Mouse (Mus musculus) heart, postnatal 25 days (tissue): ENCODE measurements around the gene Ahdc1. TPM values are rescaled to one million over a fixed set of nuclear protein-coding genes. Genes with fewer than 3 reads are reported as not detected.
A peak's percentile ranks its signal among the peaks of the same experiment; 100 is the strongest.
"Not testable (repeated sequence)": the region's sequence is repeated elsewhere in the genome, so short reads cannot be mapped to it uniquely, and the experiment has no call there.

Experiments used
- DNase-seq: peaks from one replicate; pipeline ENCODE4 v3.0.0; 2022; ENCODE audit warnings: low spot score
- intact Hi-C: fragments of 180-260 bp; cut with DNase I; formaldehyde crosslinking; loops from one replicate; pipeline ENCODE4 v1.15.1; 2025
- total RNA-seq, 2 experiments: library from RNA; stranded (reverse); gene quantifications; 2 replicates each; pipeline ENCODE4 v1.2.3; 2021

Ahdc1 gene
- total RNA-seq, 2 experiments from 2014 or later: 43.2 to 50.4 TPM

DNA sequence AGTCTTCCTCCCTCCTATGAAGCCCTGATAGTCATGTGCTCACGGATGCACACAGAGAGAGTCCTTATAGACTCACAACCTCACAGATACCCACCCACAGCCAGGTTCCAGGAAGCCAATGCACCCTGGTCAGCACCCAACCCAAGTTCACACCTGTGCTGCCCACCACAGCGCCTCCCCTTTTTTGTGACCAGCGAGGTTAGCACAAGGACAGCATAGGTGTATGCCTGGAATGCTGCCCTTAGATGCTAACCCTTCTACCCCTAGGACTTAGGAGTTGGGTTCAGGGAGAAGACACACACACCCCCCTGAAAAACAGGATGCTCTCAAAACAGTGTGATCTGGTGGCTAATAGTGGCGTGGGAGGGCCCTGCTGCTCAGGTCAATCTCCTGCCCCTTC, 78.7 kb downstream of the Ahdc1 start:
- DNase-seq: no peak
- intact Hi-C loops: no loop called here

DNA sequence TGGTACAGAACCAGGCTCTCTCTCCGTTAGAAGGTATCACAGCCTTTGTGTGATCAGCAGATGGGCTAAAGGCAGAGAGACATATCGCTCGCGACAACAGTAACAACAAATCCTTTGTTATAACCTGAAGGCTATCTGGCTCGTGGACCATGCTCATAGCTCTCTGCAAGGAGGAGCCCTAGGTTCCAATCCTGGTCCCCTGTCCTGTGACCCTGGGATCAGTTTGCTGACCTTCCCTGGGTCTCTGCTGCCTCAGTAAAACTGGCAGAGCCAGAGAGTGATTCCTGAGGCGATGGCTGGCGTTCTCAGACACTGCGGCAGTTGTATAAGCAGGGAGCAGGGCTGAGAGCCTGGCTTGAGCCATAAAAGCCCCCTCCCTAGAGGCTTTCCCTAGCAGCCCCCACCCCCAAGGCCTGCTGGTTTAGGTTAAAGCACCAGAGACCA, 79.2 kb downstream of the Ahdc1 start:
- DNase-seq: no peak
- intact Hi-C loops: no loop called here

DNA sequence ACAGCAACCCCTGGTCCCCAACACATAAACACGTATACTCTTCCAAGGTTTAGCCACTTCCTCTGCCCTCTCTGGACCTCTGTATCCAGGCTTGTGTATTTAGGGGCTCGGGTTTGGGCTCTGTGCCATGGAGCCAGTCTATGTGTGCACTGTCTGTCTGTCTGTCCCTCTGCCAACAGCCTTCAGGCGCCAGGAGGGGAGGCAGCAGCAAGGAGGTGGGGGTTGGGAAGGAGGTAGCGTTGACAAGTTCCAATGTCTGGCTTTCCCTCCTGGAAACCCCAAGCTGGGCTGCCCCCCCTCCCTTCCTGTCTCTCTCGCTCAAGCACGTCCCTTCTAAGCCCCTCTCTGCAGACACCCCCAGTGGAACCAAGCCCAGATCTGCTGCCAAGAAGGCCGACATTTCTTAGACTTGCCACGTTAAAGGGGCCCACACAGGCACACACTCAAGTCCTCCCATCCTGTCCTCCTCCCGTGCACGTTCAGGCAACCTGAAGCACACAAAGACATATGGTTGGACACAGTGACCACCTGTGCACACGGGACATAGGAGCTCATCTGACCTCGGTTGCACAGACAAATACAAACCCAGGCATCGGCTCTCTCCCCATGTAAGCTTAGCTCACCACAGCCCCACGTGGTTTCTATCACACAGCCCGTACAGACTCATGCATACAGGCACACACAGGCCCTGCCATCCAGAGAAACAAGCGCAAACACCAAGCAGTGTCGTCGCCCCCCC, 79.8 kb downstream of the Ahdc1 start:
- intact Hi-C loops: no loop called here
- no peak for DNase-seq

DNA sequence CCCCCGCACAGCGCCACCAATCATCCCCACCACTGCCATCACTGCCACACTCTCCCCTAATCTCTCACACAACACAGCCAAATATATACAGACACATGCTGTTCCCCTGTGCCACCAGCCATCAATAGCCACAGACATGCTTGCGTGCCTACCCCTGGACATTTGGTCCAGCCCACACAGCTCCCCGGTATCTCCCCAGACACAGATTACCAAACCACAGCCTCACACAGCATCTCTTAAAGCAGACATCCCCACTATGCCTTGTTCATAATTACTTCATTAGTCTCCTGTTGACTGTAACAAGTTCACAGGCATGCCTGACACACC, 80.4 kb downstream of the Ahdc1 start:
- DNase-seq: no peak
- intact Hi-C loops: no loop called here

DNA sequence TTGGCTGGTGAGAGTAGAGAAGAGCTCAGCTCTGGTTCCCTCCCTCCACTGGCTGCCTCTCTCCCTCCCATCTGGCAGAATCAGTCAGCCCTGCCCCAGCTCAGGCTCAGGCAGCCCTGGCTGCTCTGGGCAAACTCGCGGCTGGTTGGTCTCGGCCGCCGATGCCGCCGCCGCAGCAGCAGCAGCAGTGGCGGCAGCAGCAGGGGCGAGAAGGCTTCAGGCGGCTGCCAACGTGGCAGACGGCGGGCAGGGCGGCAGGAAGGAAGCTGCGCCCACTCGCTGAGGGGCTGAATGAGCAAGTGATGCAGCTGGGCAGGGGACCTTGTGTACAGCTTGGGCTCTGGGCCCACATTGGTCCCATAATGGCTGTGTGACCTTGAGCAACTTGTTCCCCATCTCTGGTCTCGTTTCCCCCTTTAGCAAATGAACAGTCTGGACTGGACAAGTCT, 81.4 kb downstream of the Ahdc1 start:
- DNase-seq: peak; percentile 42
- intact Hi-C loops: no loop called here

DNA sequence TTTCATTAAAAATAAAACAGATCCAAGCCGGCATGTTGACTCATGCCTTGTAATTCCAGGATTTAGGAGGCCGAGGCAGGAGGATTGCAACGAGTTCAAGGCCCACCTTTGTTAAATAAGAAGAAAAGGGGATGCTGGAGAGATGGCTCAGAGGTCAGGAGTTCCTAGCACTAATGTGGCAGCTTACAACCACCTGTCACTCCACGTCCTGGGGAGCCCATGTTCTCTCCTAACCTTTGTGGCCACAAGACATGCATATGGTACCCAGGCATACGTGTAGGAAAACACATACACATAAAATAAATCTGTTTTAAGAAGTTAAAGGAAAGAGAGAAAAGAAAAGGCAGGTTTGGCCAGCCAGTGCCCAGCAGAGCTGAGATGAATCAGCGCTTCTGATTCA, 82.0 kb downstream of the Ahdc1 start:
- DNase-seq: no peak
- intact Hi-C loops: no loop called here

DNA sequence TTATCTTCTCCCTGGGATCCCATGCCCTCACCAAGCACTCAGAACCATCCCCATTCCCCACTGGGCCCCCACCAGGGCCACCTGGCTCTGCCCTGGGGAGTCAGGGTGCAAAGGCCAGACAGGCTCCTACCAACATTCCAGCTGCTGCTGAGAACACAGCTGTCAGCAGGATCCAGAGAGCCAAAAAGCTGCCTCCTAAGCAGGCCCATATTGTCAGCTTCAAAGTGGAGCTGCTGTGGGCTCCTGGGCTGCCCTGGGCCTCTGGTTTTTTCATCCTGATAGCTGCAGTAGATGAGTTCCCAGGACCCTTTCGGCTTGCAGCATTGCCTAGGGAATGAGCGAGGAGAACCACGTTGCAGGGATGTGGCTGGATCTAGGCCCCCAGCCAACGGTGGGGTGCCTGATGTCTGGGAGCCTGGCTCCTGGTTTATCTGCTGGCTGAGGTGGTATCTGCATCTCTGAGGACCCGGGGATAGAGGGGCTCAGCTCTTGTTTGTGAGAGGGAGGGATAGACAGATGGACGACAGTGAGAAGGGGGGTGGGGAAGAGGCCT, 82.5 kb downstream of the Ahdc1 start:
- no peak for DNase-seq
- intact Hi-C loops: no loop called here

DNA sequence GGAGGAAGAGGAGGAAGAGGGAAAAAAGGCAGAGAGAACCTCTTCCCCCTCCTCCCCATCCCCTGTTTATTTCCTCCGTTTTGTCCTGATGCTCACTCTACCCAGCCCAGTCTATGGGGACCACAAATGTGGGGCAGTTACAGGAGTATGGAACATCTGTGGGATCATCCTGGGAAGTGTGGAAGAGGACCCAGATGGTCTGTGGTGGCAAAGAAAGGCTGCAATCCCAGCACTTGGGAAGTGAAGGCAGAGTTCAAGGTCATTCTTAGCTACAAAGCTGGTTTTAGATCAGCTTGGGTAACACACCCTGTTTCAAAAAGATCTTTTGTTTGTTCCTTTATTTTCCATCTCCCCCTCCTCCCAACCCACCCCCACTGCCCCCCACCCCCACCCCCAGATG, 83.2 kb downstream of the Ahdc1 start:
- DNase-seq: no peak
- intact Hi-C loops: no loop called here

DNA sequence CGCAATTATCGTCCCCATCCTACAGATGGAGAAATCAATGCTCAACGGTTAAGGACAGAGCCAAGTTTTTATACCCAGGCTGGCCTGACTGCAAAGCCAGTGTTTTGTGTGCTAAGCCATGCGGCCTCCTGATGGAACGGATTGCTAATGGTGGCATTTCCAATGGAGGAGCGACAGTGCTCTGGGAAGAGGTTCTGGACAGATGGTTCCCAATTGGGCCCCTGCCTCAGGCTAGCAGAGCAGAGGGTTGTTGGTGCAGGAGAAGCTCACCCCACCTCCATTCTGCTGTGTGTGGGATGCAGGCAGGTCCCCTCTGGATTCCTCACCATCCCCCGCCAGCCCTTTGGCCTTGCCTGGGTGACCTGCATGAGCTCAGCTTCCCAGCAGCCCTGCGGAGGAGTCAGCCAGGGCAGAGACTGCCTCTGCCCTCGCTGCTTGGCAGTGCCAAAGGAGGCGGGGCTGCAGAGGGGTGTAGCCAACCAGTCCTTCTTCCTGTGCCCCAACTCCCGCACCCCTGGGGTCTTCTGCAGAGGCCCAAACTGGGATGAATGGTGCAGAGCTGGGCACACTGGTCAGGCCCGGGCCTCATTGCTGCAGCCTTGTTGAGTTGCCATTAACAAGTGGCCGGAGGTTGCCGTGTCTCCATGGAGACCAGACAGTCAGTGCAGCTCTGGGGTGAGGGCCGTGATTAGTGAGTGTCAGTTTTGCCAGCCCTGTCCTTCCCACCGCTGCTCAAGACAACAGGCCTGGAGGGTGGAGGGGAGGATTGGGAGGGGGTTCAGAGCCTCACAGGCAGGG, 84.1 kb downstream of the Ahdc1 start:
- intact Hi-C loops: no loop called here
- peak; percentile 56 for DNase-seq

DNA sequence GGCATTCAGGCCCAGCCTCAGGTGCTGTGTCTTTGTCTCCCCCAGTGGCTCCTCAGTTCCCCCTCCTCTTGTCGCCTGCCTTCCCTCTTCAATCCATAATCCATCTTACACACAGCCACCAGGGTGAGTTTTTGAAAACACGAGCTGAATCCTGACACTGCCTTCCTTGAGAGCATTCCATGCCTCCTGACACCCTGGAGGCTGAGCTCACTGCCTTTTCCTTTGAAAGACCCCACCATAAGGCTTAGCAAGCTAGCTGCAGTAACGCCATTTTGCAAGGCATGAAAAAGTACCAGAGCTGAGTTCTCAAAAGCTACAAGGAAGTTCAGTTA, 84.6 kb downstream of the Ahdc1 start:
- DNase-seq, intact Hi-C loops: not testable (repeated sequence)

DNA sequence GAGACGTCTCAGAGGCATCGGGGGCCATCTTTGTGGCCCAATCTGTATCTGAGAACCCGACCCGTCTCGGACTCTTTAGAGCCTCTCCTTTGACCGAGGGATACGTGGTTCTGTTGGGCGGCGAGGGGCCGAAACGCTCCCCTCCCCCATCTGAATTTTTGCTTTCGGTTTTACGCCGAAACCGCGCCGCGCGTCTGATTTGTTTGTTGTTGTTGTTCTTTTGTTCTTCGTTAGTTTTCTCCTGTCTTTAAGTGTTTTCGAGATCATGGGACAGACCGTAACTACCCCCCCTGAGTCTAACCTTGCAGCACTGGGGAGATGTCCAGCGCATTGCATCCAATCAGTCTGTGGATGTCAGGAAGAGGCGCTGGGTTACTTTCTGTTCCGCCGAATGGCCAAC, 85.6 kb downstream of the Ahdc1 start:
- intact Hi-C loops: not testable (repeated sequence)

DNA sequence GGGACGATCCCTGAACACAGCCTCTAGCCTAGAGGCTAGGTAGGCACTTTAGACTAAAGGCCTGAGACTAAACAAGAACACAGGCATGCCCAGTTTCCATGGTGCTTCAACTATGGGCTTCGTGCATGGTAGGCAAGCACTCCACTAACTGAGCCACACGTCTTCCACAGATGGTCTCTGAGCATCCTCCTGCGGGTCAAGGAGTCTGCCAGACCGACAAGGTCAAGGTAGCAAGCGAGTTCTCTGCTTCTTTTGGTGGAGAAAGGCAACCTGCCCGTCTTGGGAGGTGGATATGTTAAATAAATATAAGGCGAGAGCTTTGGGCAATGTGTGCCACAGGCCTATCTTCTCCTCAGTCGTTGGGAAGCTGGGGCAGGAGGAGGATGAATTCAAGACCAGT, 90.7 kb downstream of the Ahdc1 start:
- DNase-seq: no peak
- intact Hi-C loops: no loop called here

More for the DNA sequence above, 85.6 kb downstream of the Ahdc1 start:
- DNase-seq: not testable (repeated sequence)

DNA sequence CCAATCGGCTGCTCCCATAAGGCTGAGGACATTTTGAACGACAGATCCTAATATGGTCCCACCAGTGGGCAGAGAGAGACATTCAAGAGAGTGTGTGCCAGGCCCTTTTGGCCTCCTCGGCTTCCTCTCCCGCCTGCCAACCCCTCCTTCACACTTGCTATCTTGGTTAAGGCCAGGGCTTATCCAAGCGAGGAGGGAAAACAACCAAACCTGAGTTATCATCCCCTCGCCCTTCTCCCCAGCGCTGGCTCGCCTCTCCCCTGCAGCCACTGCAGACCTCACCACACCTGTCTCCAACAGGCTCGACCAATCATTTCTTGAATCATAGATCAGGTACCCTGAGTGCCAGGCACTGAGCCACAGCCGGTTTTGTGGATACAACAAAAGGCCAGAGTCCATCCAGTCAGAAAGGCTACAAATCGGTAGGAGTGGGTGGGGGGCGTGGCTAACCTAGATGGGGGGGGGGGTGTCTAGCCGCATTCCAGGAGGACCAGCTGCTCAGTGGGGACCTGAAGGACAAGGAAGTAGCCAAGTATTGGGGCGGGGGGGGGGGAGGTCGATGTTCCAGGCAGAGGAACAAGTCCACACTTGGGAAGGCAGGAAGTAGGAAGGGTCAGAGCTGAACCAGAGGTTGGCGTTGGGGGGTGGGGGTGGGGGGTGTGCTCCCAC, 92.6 kb downstream of the Ahdc1 start:
- intact Hi-C loops: no loop called here
- DNase-seq: no peak

DNA sequence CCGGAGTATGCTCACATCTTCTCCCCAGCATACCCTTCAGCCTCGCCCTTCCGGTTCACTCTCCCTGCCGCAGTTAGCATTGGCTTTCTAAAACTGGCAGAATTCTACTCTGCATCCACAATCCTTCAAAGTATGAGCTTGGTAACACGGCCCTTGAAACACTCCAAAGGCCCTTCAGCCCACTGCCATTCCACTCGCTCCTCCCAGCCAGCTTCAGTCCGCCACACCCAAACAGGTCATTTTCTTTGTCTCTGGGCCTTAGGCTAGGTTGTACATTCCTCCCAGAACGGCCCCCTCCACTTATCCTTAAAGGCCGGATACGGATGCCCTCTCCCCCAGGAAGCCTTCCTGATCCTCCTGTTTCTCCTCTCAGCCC, 93.1 kb downstream of the Ahdc1 start:
- intact Hi-C loops: no loop called here
- no peak for DNase-seq

DNA sequence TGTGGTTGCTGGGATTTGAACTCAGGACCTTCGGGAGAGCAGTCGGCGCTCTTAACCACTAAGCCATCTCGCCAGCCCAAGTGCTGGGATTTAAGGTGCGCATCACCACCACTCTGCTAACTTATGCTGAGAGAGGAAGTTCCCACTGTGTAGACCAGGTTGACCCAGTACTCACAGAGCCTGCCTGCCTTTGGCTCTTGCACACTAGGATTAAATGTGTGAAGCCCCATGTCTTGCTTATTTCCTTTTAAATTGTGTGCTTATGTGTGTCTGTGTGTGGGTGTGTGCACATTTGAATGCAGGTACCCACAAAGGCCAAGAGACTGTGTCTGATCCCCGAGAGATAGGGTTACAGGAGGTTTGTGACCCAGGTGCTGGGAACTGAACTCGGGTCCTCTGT, 95.6 kb downstream of the Ahdc1 start:
- no peak for DNase-seq
- intact Hi-C loops: loop anchor here (5.0 kb wide), 1 partner anchor 94 kb away; the partner anchor contains the start of gene Ahdc1

DNA sequence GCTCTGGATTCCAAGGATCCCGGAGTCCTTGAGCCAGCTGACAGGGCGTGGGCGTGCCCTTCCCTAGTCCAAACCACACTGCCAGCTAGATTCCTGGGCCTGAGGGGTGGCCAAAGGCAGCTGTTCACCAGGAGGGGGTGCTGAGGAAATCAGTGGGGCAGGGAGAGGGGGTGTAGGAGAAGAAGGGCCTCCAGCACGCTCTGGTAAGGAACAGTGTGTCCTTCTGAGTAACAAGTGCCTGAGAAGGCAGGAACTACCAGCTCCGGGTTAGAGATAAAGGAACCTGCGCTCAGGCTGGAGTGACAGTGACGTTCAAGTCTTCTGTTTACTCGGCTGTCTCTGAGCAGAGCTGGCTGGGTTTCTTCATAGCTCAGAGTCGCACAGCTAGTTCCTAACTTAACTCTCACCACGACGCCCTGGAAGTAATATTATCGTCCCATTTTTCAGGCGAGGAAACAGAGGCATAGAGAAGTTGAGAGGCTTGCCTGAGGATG, 96.8 kb downstream of the Ahdc1 start:
- intact Hi-C loops: loop anchor here (5.0 kb wide), 1 partner anchor 96 kb away; the partner anchor contains the start of gene Ahdc1

DNA sequence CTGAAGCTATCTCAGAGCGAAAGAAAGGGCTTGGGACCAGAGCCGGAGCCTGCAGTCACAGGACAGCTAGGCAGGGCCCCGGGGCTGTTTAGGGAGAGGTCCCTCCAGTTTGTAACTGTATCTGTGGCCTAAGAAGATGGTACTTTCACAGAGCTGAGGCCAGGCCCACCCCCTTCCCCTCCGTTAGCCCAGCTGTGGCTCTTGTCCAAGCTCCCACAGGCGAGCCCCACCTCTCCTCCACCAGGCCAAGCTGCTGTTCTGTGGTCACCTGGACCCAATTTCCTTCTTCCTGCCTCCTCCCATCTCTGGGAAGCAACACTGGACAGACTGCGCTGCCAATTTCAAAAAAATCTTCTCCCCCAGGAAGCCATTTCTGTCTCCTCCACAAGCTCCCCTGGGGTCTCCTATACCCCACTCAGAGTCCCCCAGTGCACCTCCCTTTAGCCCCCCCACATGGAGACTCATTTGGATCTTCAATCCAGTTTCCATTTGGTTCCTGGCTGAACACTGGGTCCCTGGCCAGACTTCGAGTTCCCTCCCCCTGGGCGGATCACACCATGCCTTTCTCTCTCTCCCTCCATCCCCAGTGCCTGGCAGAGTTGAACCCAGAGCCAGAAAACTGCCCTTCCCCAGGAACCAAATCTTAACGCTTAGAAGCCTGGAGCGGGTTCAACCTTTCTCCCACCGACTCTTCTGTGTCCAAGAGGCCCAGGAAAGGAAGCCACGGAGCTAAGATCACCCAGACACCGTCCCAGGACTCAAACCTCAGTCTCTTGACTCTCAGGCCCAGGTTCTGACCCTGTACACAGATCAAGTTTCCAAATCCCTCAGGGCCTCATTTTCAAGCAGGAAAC, 97.6 kb downstream of the Ahdc1 start:
- peak; percentile 64 for DNase-seq
- intact Hi-C loops: loop anchor here (5.0 kb wide), 1 partner anchor 96 kb away; the partner anchor contains the start of gene Ahdc1

More for the DNA sequence above, 96.8 kb downstream of the Ahdc1 start:
- peak; percentile 79 for DNase-seq

DNA sequence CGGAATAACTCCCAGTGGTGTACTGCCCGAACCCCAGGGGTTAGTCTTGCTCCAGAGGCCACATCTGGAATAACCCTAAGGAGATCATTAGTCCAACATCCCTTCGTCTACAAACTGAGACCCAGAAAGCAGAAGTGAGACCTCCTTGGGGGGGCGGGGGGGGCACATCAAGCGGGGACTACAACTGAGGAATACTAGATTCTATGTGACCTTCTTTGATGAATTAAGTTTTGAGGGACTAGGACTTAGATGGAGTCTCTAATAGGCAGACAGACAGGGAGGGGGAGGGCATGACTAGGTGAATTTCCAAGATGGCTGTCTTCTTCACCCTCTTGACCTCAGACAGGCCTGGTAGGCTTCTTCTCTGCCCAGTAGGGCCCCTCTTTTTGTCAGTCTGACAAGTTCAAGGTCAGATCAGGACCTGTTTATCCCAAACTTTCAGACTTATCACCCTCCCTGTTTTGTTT, 98.3 kb downstream of the Ahdc1 start:
- intact Hi-C loops: loop anchor here (5.0 kb wide), 1 partner anchor 97 kb away; the partner anchor contains the start of gene Ahdc1
- DNase-seq: no peak

DNA sequence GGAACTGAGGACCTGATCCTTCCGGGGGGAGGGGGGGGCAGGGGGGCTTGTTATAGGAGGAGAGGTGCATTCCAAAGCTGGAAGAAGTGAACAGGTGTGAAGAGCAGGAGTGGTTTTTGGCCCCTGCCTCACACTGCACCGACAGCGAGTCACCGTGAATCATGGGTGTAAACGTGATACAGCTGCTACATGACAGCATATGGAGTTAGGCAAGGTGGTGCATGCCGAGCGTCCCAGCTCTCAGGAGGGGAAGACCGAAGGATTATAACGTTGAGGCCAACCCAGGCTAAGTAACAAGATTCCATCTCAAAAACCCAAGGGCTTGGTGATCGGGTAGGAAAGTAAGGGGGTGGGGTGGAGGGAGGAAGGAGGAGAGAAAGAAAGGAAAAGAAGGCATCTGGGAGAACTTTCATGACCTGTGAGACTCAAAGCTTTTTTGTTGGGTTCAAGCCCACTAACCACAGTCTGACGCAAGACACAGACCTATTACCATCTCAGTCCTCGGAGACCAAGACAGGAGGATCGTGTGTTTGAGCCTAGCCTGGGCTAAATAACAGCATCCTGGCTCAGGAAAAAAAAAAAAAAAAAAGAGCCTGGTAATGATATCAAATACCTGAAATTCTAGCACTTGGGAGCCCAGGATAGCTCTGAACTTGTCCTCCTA, 101.2 kb downstream of the Ahdc1 start:
- DNase-seq: no peak
- intact Hi-C loops: no loop called here
